Mouse (Mus musculus) liver, embryonic 13.5 days (tissue): ENCODE data around the gene Hist4h4. TPM values are rescaled to one million over a fixed set of nuclear protein-coding genes. Genes with fewer than 3 reads are reported as not detected.

ENCODE experiments used
- ATAC-seq: fragments of 200-750 bp; cut with Nextera tagmentation; 2 replicates; pipeline ENCODE4 v1.8.0; 2017; ENCODE audit warnings: low read depth, mild to moderate bottlenecking, moderate number of reproducible peaks, moderate library complexity
- DNase-seq: peaks from one replicate; pipeline ENCODE4 v3.0.0; 2022
- H3K27ac ChIP-seq: fragments of 300-500 bp; sonication (generic); 2 replicates; pipeline ENCODE4 v1.5.1; 2015; ENCODE audit warnings: moderate library complexity, mild to moderate bottlenecking, inconsistent platforms
- H3K27me3 ChIP-seq: fragments of 300-500 bp; sonication (generic); 2 replicates; pipeline ENCODE4 v1.6.1; 2015; ENCODE audit warnings: mild to moderate bottlenecking, inconsistent platforms
- H3K36me3 ChIP-seq: fragments of 300-500 bp; sonication (generic); 2 replicates; pipeline ENCODE4 v1.6.1; 2015; ENCODE audit warnings: mild to moderate bottlenecking, inconsistent platforms
- H3K4me1 ChIP-seq: fragments of 300-500 bp; sonication (generic); replicated peaks from 2 replicates; pipeline ENCODE4 v1.6.1; 2015; ENCODE audit warnings: inconsistent platforms
- H3K4me2 ChIP-seq: fragments of 300-500 bp; sonication (generic); 2 replicates; pipeline ENCODE4 v1.6.1; 2015; ENCODE audit warnings: inconsistent platforms, mild to moderate bottlenecking, moderate library complexity
- H3K4me3 ChIP-seq: fragments of 300-500 bp; sonication (generic); replicated peaks from 2 replicates; pipeline ENCODE4 v1.5.1; 2015; ENCODE audit warnings: mild to moderate bottlenecking, inconsistent platforms
- H3K9ac ChIP-seq: fragments of 300-500 bp; sonication (generic); 2 replicates; pipeline ENCODE4 v1.6.1; 2015; ENCODE audit warnings: mild to moderate bottlenecking, inconsistent platforms
- H3K9me3 ChIP-seq: fragments of 300-500 bp; sonication (generic); replicated peaks from 2 replicates; pipeline ENCODE4 v1.6.1; 2016; ENCODE audit warnings: inconsistent platforms
- WGBS: fragments of 180-500 bp; shearing (Covaris S2); methylation state at CpG from one replicate; pipeline ENCODE4 v1.1.7; 2015; ENCODE audit not compliant: insufficient replicate concordance; 5-methylcytosine and 5-hydroxymethylcytosine counted together
- polyA plus RNA-seq: library from polyadenylated mRNA; unstranded; fragments of >200 nt; fragmentation: Nextera tagmentation; extraction: Ambion mirVana; gene quantifications from 2 replicates; pipeline ENCODE4 v1.2.1, GENCODE M21; 2015

Gene Hist4h4
- polyA plus RNA-seq, 1 experiment from 2014 or later = 1.5 TPM

DNA sequence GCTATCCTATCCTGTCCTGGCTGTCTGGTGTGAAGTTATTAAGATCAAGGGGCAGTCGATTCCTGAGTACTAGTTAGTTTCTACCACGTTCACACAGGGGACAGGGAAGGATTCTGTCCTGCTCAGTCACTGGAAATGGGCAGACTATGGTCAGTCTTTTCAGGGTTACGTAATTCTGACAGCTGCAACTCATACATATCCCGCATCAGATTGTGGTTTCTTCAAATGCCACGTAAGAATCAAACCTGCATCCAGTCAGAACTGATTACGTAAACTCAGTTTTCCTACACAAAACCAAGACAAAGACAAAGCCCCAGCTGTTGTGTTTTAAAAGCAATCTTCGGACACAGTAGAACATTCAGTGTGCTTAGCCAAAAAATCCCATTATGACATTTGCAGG lies 11.2 kb upstream of the Hist4h4 start:
- Histone ChIP-seq H3K4me2 (no peak overlapping the region), H3K27ac (no peak overlapping the region), H3K9me3 (no peaks in the 10 kb centered on the region), H3K36me3 (peaks cover 95% of the 10 kb centered on the region), H3K9ac (no peak overlapping the region), H3K4me1 (peaks cover 10% of the 10 kb centered on the region), H3K4me3 (no peak overlapping the region), H3K27me3 (no peaks in the 10 kb centered on the region)
- DNase-seq (no peak), ATAC-seq (no peak)
- WGBS = 85% methylated on average over 7 of the region's 7 CpGs

DNA sequence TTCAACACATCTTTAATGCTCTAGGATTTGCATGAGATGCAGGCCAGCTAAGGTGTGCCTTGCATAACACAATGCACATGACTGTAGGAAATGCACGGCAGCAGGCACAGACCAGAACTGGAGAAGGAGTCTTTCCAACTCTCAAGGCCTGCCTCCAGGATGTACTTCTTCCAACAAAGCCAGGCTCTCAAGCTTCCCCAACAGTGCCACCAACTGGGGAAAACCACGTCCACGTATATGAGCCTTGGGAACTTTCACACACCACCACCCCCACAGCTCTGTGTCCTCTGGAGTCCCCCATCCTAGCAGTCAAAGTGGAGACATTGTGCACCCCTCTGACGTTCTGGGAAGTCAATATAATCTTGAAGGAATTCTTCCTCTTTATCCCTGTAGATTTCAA lies 8.9 kb upstream of the Hist4h4 start:
- ATAC-seq = no peak
- H3K4me3 ChIP-seq = no peak overlapping the region
- DNase-seq = no peak
- WGBS = 44% methylated on average over 4 of the region's 4 CpGs
- H3K4me1 ChIP-seq = peaks cover 23% of the 10 kb centered on the region
- no peak overlapping the region for H3K27ac ChIP-seq
- H3K27me3 ChIP-seq = no peaks in the 10 kb centered on the region
- no peaks in the 10 kb centered on the region for H3K9me3 ChIP-seq
- H3K9ac ChIP-seq = no peak overlapping the region
- no peak overlapping the region for H3K4me2 ChIP-seq
- H3K36me3 ChIP-seq = peaks cover 82% of the 10 kb centered on the region

DNA sequence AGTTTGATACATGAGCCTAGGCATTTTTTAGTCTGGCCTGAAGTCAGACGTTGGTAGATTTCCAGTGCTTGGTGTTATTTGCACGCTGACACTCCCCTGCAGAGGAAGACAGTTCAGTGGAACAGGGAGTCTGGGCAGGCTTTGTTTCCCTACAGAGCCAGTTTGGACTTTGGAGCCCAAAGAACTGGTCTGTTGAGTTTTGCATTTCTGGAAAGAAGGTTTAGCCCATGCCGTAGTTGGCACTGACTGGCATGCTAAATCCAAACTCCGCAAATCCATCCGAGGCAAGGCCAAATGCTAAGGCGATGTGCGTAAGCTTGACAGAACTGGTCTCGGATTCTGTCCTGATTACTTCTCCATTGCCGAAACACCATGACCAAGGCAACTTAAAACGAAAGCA lies 7.0 kb upstream of the Hist4h4 start:
- Histone ChIP-seq H3K4me2 (no peak overlapping the region), H3K36me3 (peaks cover 63% of the 10 kb centered on the region), H3K27ac (no peak overlapping the region), H3K9ac (no peak overlapping the region), H3K27me3 (no peaks in the 10 kb centered on the region), H3K4me1 (peaks cover 40% of the 10 kb centered on the region), H3K4me3 (no peak overlapping the region), H3K9me3 (no peaks in the 10 kb centered on the region)
- DNase-seq (no peak), ATAC-seq (no peak)
- 80% methylated on average over 10 of the region's 10 CpGs for WGBS

DNA sequence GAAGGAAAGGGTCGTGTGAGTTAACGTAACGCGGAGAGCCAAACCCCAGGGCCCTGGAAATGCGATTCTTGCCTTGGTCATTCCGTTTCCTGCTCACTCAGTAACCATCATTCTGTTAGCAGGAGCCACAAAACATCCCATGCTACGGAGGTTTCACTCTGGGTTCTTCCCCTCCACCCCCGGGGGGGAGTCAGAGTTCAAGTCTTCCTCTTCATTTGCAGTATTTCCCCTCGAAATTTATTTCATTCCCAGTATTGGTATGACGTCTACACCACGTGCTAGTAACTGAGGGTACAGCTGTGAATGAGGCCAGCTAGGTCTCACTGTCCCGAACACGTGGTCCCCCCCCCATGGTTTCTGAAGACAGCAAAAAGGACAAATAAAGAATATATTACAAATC lies 5.5 kb upstream of the Hist4h4 start:
- 33% methylated on average over 13 of the region's 13 CpGs for WGBS
- DNase-seq = no peak
- H3K4me2 ChIP-seq = peak overlapping the region; percentile 93

DNA sequence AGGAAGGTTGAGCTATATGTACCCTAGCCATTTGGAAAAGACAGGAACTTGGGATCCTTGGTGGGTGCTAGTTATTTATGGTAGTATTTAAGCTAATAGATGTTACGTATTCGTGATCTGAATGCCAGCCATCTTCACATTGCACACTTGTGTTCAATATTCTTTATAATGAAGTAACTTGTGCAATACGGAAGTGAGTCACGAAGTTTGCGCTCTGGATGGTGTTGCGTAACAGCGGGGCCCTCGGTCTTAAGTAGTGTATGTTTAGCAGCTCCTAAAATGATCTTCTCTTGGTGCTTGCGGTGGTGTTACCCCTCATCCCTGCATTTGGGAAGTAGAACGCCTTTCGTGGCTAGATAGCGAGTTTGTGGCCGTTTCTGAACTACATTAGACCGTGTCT lies 4.9 kb upstream of the Hist4h4 start:
- Histone ChIP-seq H3K4me1 (peaks cover 55% of the 10 kb centered on the region), H3K27me3 (no peaks in the 10 kb centered on the region), H3K36me3 (peaks cover 43% of the 10 kb centered on the region), H3K4me3 (peak overlapping the region; percentile 94), H3K27ac (peak overlapping the region; percentile 91), H3K9me3 (no peaks in the 10 kb centered on the region), H3K4me2 (peak overlapping the region; percentile 93), H3K9ac (peak overlapping the region; percentile 97)
- DNase-seq = peak; percentile 48
- ATAC-seq = no peak
- WGBS = 2% methylated on average over 14 of the region's 14 CpGs

More for the DNA sequence above, 5.5 kb upstream of the Hist4h4 start:
- H3K27ac ChIP-seq = peak overlapping the region; percentile 91
- peaks cover 55% of the 10 kb centered on the region for H3K4me1 ChIP-seq
- H3K9ac ChIP-seq = peak overlapping the region; percentile 97
- no peaks in the 10 kb centered on the region for H3K27me3 ChIP-seq
- H3K9me3 ChIP-seq = no peaks in the 10 kb centered on the region
- H3K36me3 ChIP-seq = peaks cover 49% of the 10 kb centered on the region
- H3K4me3 ChIP-seq = peak overlapping the region; percentile 94
- no peak for ATAC-seq

DNA sequence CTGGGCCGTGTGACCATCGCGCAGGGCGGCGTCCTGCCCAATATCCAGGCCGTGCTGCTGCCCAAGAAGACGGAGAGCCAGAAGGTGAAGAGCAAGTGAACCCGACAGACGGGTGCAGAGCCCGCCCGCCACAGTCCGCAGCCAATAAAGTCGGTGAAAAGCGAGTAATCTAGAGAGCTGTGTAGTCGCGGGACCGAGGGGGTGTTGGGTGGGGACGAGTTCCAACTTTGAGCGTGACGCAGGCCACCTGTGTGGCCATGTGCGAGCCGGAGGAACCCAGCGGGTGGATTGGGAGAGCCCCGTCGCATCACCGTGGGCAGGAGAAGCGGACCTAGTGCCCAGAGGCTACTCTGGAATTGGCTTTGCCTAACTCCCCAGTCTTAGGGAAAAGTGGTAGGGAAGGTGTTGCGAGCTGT lies 4.4 kb upstream of the Hist4h4 start:
- Histone ChIP-seq H3K4me1 (peaks cover 55% of the 10 kb centered on the region), H3K27me3 (no peaks in the 10 kb centered on the region), H3K9ac (peak overlapping the region; percentile 97), H3K4me3 (peak overlapping the region; percentile 94), H3K9me3 (no peaks in the 10 kb centered on the region), H3K36me3 (peaks cover 39% of the 10 kb centered on the region), H3K27ac (peak overlapping the region; percentile 91), H3K4me2 (peak overlapping the region; percentile 93)
- WGBS = under 1% methylated on average over 28 of the region's 28 CpGs
- ATAC-seq (peak; percentile 15), DNase-seq (peak; percentile 42)

DNA sequence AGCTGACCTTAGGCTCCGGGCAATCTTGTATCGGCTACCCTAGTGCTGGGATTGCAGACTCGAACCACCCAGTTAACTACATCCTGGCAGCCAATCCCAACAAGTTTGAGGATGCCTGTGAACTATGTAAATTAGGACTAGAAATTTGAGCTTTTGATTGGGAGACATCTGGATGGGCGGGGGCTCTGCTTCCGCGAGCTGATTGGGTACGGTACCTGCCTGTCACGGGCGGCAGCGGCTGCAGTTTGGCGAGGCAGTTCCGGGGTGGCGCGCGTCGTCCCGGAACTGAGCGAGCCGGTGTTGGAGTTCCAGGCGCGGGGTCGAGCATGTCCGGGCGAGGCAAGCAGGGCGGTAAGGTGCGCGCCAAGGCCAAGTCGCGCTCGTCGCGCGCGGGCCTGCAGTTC lies 3.8 kb upstream of the Hist4h4 start, which contains the start of gene H2afj:
Gene H2afj, plus strand, starts transcription at position 231 of the 404 bp plus-strand sequence.
- peak within 1 kb of the TSS; percentile 94 for H3K4me3 ChIP-seq

DNA sequence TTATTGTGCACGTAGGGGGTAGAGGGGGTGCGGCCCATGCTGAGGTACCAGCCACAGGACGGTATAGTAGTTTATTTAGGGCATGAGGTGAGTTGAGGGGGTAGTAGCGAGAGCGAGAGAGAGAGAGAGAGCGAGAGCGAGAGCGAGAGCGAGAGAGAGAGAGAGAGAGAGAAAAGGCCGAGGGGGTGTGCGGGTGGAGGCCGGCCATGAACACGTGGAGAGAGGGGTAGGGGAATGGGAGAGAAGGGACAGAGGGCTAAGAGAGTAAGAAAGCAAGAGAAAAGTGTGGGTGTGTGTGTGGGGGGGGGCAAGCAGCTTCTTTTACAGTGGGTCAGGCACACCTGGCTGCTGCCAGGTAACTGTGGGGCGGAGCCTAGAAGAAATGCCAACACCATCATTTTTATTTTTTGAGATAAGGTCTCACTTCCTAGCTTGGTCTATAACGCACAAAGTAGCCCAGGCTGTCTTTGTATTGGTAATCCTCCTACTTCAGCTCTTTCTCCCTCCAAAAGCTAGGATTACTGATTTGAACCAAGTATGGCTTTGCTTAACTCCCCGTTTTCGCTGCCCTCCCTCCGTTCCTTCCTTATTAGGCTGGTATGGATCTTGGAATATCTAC lies 3.3 kb upstream of the Hist4h4 start:
- H3K4me1 ChIP-seq = peaks cover 62% of the 10 kb centered on the region
- DNase-seq = no peak
- peak overlapping the region; percentile 86 for H3K4me2 ChIP-seq
- H3K9me3 ChIP-seq = no peaks in the 10 kb centered on the region
- no peak for ATAC-seq
- H3K4me3 ChIP-seq = peak overlapping the region; percentile 94
- H3K36me3 ChIP-seq = peaks cover 29% of the 10 kb centered on the region
- peak overlapping the region; percentile 72 for H3K9ac ChIP-seq
- H3K27ac ChIP-seq = peak overlapping the region; percentile 92
- H3K27me3 ChIP-seq = no peaks in the 10 kb centered on the region
- WGBS = 34% methylated on average over 18 of the region's 18 CpGs

More for the DNA sequence above, 3.8 kb upstream of the Hist4h4 start, which contains the start of gene H2afj:
- Histone ChIP-seq H3K27me3 (no peaks in the 10 kb centered on the region), H3K4me2 (peak within 1 kb of the TSS; percentile 93), H3K9ac (peak within 1 kb of the TSS; percentile 97), H3K36me3 (peaks cover 34% of the 10 kb centered on the region), H3K27ac (peak within 1 kb of the TSS; percentile 92), H3K9me3 (no peaks in the 10 kb centered on the region), H3K4me1 (peaks cover 59% of the 10 kb centered on the region)
- 0% methylated on average over 34 of the region's 34 CpGs for WGBS
- DNase-seq = peak; percentile 97
- ATAC-seq = peak; percentile 79

DNA sequence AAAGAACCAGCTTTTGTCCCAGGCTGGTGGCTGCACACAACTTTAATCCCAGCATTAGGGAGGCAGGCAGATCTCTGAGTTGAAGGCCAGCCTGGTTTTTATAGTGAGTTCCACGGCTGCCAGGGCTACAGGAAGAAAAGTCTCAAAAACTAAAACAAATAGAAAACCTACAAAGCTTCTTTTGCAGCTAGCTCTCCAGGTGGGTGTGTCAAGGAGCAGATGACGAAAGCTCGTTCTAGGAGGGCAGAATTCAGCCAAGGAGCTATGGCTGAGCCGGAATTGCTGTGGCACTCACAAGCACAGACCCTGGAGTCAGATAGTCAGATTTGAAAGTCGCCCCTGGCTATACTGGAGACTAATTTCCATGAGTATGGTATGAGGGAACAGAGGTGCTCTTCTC lies 2.6 kb upstream of the Hist4h4 start:
- Histone ChIP-seq H3K4me1 (peaks cover 65% of the 10 kb centered on the region), H3K27me3 (no peaks in the 10 kb centered on the region), H3K4me2 (peak overlapping the region; percentile 86), H3K9ac (peak overlapping the region; percentile 72), H3K27ac (peak overlapping the region; percentile 92), H3K36me3 (peaks cover 22% of the 10 kb centered on the region), H3K4me3 (peak overlapping the region; percentile 94), H3K9me3 (no peaks in the 10 kb centered on the region)
- no peak for DNase-seq
- WGBS = 67% methylated on average over 5 of the region's 5 CpGs
- ATAC-seq = no peak

DNA sequence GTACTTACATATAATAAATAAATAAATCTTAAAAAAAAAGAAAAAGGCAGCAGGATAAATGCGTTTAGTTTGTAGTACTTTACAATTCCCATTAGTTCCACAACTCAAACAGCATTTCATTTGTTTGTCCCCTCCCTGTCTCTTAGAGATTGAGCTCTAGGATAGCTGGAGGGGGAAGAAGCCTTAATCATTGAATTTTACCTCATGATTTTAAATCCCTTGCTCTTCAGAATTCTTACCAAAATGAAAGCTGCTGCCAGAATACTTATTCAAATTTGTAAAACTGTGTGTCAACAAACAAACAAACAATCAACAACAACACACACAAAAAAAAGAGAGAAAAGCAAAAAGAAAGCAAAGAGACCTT lies 1.2 kb upstream of the Hist4h4 start:
- H3K27me3 ChIP-seq = no peaks in the 10 kb centered on the region
- H3K36me3 ChIP-seq = peaks cover 9% of the 10 kb centered on the region
- ATAC-seq (no peak), DNase-seq (no peak)
- no peaks in the 10 kb centered on the region for H3K9me3 ChIP-seq
- H3K9ac ChIP-seq = peak overlapping the region; percentile 73; the same call in 1 of the 2 replicates
- WGBS = 81% methylated on average over 1 of the region's 1 CpGs
- H3K4me2 ChIP-seq = peak overlapping the region; percentile 88
- H3K27ac ChIP-seq = peak overlapping the region; percentile 100
- H3K4me1 ChIP-seq = peaks cover 70% of the 10 kb centered on the region
- H3K4me3 ChIP-seq = peak overlapping the region; percentile 71; the same call in 1 of the 2 replicates

DNA sequence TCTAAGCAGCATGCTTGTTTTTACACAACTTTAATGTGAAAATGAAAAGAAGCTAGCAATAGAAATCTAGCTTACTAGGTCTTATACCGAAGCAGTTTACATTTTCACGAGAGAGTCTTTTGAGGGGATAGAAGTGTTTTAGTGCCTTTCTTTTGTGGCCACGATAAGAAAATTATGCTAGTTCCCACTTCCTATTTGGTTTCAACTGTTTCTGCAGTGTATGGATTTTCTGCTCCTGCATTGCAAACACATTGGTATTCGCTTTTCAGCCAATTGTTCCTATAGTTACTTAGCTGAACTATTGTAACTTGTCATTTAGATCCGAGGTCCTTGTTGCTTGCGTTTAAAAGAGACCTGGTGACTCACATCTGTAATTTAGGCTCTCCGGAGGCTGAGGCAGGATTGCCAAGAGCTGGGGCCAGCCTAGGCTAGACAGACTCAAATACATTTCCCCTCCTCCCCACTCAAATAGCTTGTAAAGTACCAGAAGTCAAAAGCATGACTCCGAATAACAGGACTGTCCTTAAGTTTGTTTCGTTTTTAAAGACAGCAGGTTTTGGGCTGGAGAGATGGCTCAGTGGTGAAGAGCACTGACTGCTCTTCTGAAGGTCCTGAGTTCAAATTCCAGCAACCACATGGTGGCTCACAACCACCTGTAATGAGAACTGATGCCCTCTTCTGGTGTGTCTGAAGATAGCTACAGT lies 642 bp upstream of the Hist4h4 start:
- peak overlapping the region; percentile 73 for H3K9ac ChIP-seq
- peak; percentile 27 for DNase-seq
- no peak for ATAC-seq
- H3K4me3 ChIP-seq = peak overlapping the region; percentile 71
- 11% methylated on average over 9 of the region's 9 CpGs for WGBS
- H3K27me3 ChIP-seq = no peaks in the 10 kb centered on the region
- H3K4me1 ChIP-seq = peaks cover 68% of the 10 kb centered on the region
- H3K9me3 ChIP-seq = no peaks in the 10 kb centered on the region
- peaks cover 3% of the 10 kb centered on the region; the same call in 1 of the 2 replicates for H3K36me3 ChIP-seq
- peak overlapping the region; percentile 88 for H3K4me2 ChIP-seq
- H3K27ac ChIP-seq = peak overlapping the region; percentile 100
